Mouse (Mus musculus) right cerebral cortex, adult 2 months (tissue): ENCODE results near the gene Slc30a5.

Source experiments
- DNase-seq, 2 experiments: peaks; one replicate each; pipeline ENCODE4 v3.0.0; 2021 to 2022; ENCODE audit warnings: low spot score in 2 of 2

Slc30a5 gene

DNA sequence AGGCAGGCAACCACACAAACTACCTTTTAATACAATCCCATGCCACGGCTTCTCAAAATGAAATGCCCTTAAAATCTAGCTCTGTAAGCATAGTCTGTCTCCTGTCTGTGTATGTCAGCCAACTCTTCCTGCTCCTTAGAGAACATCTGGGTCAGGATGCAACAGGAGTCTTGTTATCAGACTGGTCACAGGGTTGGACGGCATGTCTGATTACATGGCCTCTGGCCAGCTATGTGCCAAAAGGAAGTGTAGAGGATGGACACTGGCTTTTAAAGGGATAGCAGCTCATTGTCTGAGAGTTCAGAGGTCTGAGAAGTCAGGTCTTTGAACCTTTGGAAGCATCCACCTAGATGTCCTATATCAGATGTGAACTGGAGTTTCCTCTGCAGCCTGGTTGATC is 77.9 kb downstream of the Slc30a5 start:
- no peak for DNase-seq

DNA sequence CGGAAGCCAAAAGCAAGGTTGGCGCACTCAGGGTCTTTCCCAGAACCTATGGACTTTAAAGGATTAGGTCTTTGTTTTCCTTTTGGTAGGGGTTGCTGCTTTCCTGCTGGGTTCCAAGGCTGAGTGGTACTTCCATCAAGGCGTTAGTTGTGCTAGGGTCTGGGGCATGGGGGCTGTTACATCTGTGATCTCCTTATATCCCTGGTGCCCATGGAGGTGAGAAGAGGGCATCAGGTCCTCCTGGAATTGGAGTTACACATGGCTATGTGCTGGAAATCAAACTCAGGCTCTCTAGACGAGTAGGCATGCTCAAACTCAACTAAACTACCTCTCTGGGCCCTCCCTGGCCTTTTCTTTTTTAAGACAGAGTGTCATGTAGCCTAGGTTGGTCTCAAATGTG is 79.0 kb downstream of the Slc30a5 start:
- DNase-seq, result no peak

DNA sequence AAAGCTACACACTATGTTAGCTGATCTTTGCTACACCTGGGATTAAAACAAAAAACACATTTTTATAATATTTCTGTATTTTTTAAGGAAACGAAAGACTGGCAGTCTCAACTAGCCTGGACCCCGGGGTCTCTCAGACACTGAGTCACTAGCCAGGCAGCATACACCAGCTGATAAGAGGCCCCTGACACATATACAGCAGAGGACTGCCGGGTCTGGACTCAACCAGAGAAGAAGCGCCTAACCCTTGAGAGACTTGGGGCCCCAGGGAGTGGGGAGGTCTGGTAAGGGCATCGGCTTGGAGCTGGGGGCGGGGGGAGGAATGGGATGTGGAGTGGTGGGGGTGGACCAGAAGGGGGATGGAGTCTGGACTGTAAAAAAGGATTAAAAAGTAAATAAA is 80.2 kb downstream of the Slc30a5 start:
- no peak for DNase-seq
